27 mouse cellular contexts compared by ENCODE assay signal in the genomic region with DNA sequence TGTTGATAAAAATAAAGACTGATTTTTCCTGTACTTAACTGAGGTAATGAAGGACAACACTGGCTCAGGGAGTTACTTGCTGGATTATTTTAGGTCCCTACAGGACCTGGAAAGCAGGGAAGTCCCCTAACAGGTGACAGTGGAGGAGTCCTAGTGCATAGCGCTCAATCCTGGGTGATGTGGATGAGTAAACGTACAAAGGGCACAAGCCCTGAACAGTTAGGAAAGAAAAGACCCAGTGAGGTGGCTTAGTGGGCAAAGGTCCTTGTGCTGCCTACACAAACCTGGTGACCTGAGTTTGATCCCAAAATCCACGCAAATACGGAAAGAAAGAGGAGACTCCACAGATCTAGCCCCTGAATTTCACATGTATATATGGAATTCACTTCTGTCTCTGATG.
DNase-seq lines count a peak whose midpoint lies in the region; ATAC-seq and TF ChIP-seq lines count a peak whose summit lies in the region.
"Had no signal": no experiment of that assay in that cellular context is flagged by ENCODE, and none has a peak within 500 bp of the region (broad histone marks: within the 10 kb centered on the region; RNA-seq: fewer than 3 reads in every experiment).

No protein-coding gene starts in this region.

- H3K9ac ChIP-seq in kidney, embryonic 15.5 days: no peak overlapping the region
- H3K9ac ChIP-seq in liver, adult 2 months (ENCODE audit: low read depth, low read length): no peak overlapping the region
- H3K9ac ChIP-seq in liver, embryonic 14.5 days (replicated peaks): no peak overlapping the region
- no peak overlapping the region for H3K9ac ChIP-seq in lung, postnatal 0 days (replicated peaks; ENCODE audit: low read depth)
- H3K9ac ChIP-seq: embryonic facial prominence, embryonic 13.5 days; forebrain, embryonic 15.5 days; heart, embryonic 13.5 days; hindbrain, embryonic 14.5 days; neural tube, embryonic 15.5 days; stomach, embryonic 15.5 days had no signal

- WGBS in kidney, adult 2 months: 63% methylated on average over 4 of the region's 4 CpGs
- WGBS in kidney, embryonic 15.5 days: 71% methylated on average over 4 of the region's 4 CpGs
- WGBS in liver, adult 2 months: 32% methylated on average over 4 of the region's 4 CpGs
- WGBS in liver, embryonic 14.5 days (ENCODE audit: insufficient replicate concordance): 68% methylated on average over 4 of the region's 4 CpGs
- WGBS in lung, postnatal 0 days: 88% methylated on average over 4 of the region's 4 CpGs

- H3K79me2 ChIP-seq in liver, adult 2 months (ENCODE audit: control insufficient read depth, insufficient read depth, low read length): no peaks in the 10 kb centered on the region

- H3K27ac ChIP-seq in kidney, adult 2 months (ENCODE audit: insufficient read depth, low read depth, low read length): no peak overlapping the region
- H3K27ac ChIP-seq in kidney, embryonic 15.5 days: no peak overlapping the region
- H3K27ac ChIP-seq in liver, adult 2 months (replicated peaks; ENCODE audit: insufficient read depth, low read depth, low read length): no peak overlapping the region
- H3K27ac ChIP-seq in liver, embryonic 14.5 days: no peak overlapping the region
- H3K27ac ChIP-seq in lung, postnatal 0 days (ENCODE audit: low read length): no peak overlapping the region
- H3K27ac ChIP-seq: embryonic facial prominence, embryonic 13.5 days; forebrain, embryonic 10.5 days; forebrain, embryonic 15.5 days; gastrocnemius, adult 2 months; heart, adult 2 months; heart, embryonic 13.5 days; hindbrain, embryonic 14.5 days; neural tube, embryonic 15.5 days; stomach, embryonic 15.5 days had no signal

- no peaks in the 10 kb centered on the region for H3K9me3 ChIP-seq in kidney, embryonic 15.5 days (replicated peaks)
- no peaks in the 10 kb centered on the region for H3K9me3 ChIP-seq in liver, embryonic 14.5 days (ENCODE audit: control insufficient read depth, low read length)
- no peaks in the 10 kb centered on the region for H3K9me3 ChIP-seq in lung, postnatal 0 days (ENCODE audit: low read length)
- H3K9me3 ChIP-seq: embryonic facial prominence, embryonic 13.5 days; forebrain, embryonic 15.5 days; heart, embryonic 13.5 days; neural tube, embryonic 15.5 days; stomach, embryonic 15.5 days had no signal

- no peak for ATAC-seq in kidney, embryonic 15.5 days (replicated peaks; ENCODE audit: low FRiP score)
- ATAC-seq in liver, embryonic 14.5 days (ENCODE audit: insufficient read depth): peak; percentile 61; the same call in 1 of the 2 replicates
- no peak for ATAC-seq in lung, postnatal 0 days
- ATAC-seq: forebrain, embryonic 15.5 days had no signal

- peak; percentile 76 for DNase-seq in kidney, adult 2 months
- peak; percentile 65 for DNase-seq in liver, adult 2 months (ENCODE audit: extremely low read depth, low read depth, low spot score)
- no peak for DNase-seq in liver
- DNase-seq in liver, embryonic 14.5 days (ENCODE audit: low read depth in 3 of 3, low spot score in 3 of 3): no peak
- DNase-seq in lung, postnatal 0 days (ENCODE audit: low spot score): no peak
- no peak for DNase-seq in heart, adult 9 months (ENCODE audit: low spot score in 2 of 2)
- DNase-seq: adrenal gland, postnatal 14 days; cerebellum, adult 11-12 months; cerebellum, adult 9-11 months; gastrocnemius, adult 2 months; gastrocnemius, postnatal 36 days; heart, adult 2 months; heart, postnatal 10 days; layer of hippocampus, adult 9-11 months; lung, adult 18-20 months; lung, postnatal 10 days; midbrain, embryonic 14.5 days; retina, postnatal 1 day; right cerebral cortex, postnatal 14 days had no signal

- no peak overlapping the region for H3K4me2 ChIP-seq in kidney, embryonic 15.5 days
- H3K4me2 ChIP-seq in liver, embryonic 14.5 days (ENCODE audit: low read depth): no peak overlapping the region
- no peak overlapping the region for H3K4me2 ChIP-seq in lung, postnatal 0 days (replicated peaks; ENCODE audit: low read depth, low read length)
- H3K4me2 ChIP-seq: embryonic facial prominence, embryonic 13.5 days; forebrain, embryonic 15.5 days; heart, embryonic 13.5 days; hindbrain, embryonic 14.5 days; neural tube, embryonic 15.5 days; stomach, embryonic 15.5 days had no signal

- no peak for TF ChIP-seq POLR2A in kidney, adult 2 months (IDR thresholded peaks at IDR 0.05; ENCODE audit: low read depth, low read length)
- no peak for TF ChIP-seq POLR2A in liver, adult 2 months (IDR thresholded peaks at IDR 0.05; ENCODE audit: extremely low read depth, insufficient read depth, low read length)

- no peak for TF ChIP-seq CTCF in kidney, adult 2 months (conservative IDR thresholded peaks at IDR 0.05; ENCODE audit: insufficient read depth, insufficient read length, low read depth, low read length)
- no peak for TF ChIP-seq CTCF in liver, adult 2 months (IDR thresholded peaks at IDR 0.05; ENCODE audit: low read depth, low read length)
- TF ChIP-seq CTCF in liver, embryonic 14.5 days (IDR thresholded peaks at IDR 0.05; ENCODE audit: low read depth): no peak
- TF ChIP-seq CTCF in lung, postnatal 0 days (IDR thresholded peaks at IDR 0.05): no peak

- H3K4me1 ChIP-seq in kidney, adult 2 months (ENCODE audit: control insufficient read depth, insufficient read depth, low read length): no peaks in the 10 kb centered on the region
- H3K4me1 ChIP-seq in kidney, embryonic 15.5 days: 0 out of 2 replicates have a peak, but pooled peaks cover 12% of the 10 kb centered on the region
- H3K4me1 ChIP-seq in liver, adult 2 months (ENCODE audit: control insufficient read depth, insufficient read depth, low read length): peaks cover 4% of the 10 kb centered on the region; the same call in 1 of the 2 replicates
- H3K4me1 ChIP-seq in liver, embryonic 14.5 days (replicated peaks; ENCODE audit: control insufficient read depth in 2 of 2, insufficient read depth in 2 of 2, low read length in 1 of 2): peaks cover 3 to 14% of the 10 kb centered on the region in 2 experiments
- no peaks in the 10 kb centered on the region for H3K4me1 ChIP-seq in lung, postnatal 0 days (ENCODE audit: insufficient read depth, low read depth, low read length)
- H3K4me1 ChIP-seq: forebrain, embryonic 15.5 days; neural tube, embryonic 15.5 days had no signal

- no peaks in the 10 kb centered on the region for H3K27me3 ChIP-seq in kidney, adult 2 months (replicated peaks; ENCODE audit: control insufficient read depth, insufficient read depth, low read length)
- no peaks in the 10 kb centered on the region for H3K27me3 ChIP-seq in kidney, embryonic 15.5 days
- no peaks in the 10 kb centered on the region for H3K27me3 ChIP-seq in liver, adult 2 months (ENCODE audit: control insufficient read depth, insufficient read depth, low read length)
- no peaks in the 10 kb centered on the region for H3K27me3 ChIP-seq in liver, embryonic 14.5 days (ENCODE audit: control insufficient read depth, insufficient read depth, low read length)
- H3K27me3 ChIP-seq in lung, postnatal 0 days (replicated peaks; ENCODE audit: insufficient read depth, low read length): no peaks in the 10 kb centered on the region
- H3K27me3 ChIP-seq: embryonic facial prominence, embryonic 13.5 days; forebrain, embryonic 15.5 days; heart, embryonic 13.5 days; neural tube, embryonic 15.5 days; stomach, embryonic 15.5 days had no signal

- TF ChIP-seq EP300 in liver, embryonic 14.5 days (IDR thresholded peaks at IDR 0.05; ENCODE audit: low read depth): 0 out of 2 replicates have a peak, but pooled peaks have one; percentile 22
- no peak for TF ChIP-seq EP300 in lung, postnatal 0 days (IDR thresholded peaks at IDR 0.05)

- H3K36me3 ChIP-seq in kidney, adult 2 months (ENCODE audit: control insufficient read depth, insufficient read depth, low read length): no peaks in the 10 kb centered on the region
- H3K36me3 ChIP-seq in kidney, embryonic 15.5 days: no peaks in the 10 kb centered on the region
- H3K36me3 ChIP-seq in liver, adult 2 months (ENCODE audit: control insufficient read depth, insufficient read depth, low read length): no peaks in the 10 kb centered on the region
- no peaks in the 10 kb centered on the region for H3K36me3 ChIP-seq in liver, embryonic 14.5 days (replicated peaks; ENCODE audit: control insufficient read depth, insufficient read depth, low read depth)
- H3K36me3 ChIP-seq in lung, postnatal 0 days (ENCODE audit: insufficient read depth, low read length): no peaks in the 10 kb centered on the region
- H3K36me3 ChIP-seq: embryonic facial prominence, embryonic 13.5 days; forebrain, embryonic 10.5 days; forebrain, embryonic 15.5 days; heart, embryonic 13.5 days; neural tube, embryonic 15.5 days; stomach, embryonic 15.5 days had no signal

- no peak overlapping the region for H3K4me3 ChIP-seq in kidney, adult 2 months (ENCODE audit: insufficient read depth, low read depth, low read length)
- no peak overlapping the region for H3K4me3 ChIP-seq in kidney, embryonic 15.5 days (replicated peaks)
- no peak overlapping the region for H3K4me3 ChIP-seq in liver, adult 2 months (ENCODE audit: insufficient read depth, low read depth, low read length)
- no peak overlapping the region for H3K4me3 ChIP-seq in liver, embryonic 14.5 days (ENCODE audit: insufficient read depth in 1 of 2, low read depth in 2 of 2, low read length in 2 of 2)
- no peak overlapping the region for H3K4me3 ChIP-seq in lung, postnatal 0 days (ENCODE audit: low read depth, low read length)
- H3K4me3 ChIP-seq: embryonic facial prominence, embryonic 13.5 days; forebrain, embryonic 10.5 days; forebrain, embryonic 15.5 days; gastrocnemius, adult 2 months; heart, adult 2 months; heart, embryonic 13.5 days; neural tube, embryonic 15.5 days; stomach, embryonic 15.5 days had no signal

Comparison
In these comparisons a context has a peak if more than half of its experiments do, and no peak if none do; other contexts are left out.
1. DNase-seq: peak in kidney, adult 2 months (single experiment) and liver, adult 2 months (single experiment); none in liver (single experiment), liver, embryonic 14.5 days (0 of 3), lung, postnatal 0 days (single experiment) and heart, adult 9 months (0 of 2).